Mouse (Mus musculus) bone marrow macrophage, adult 2 months (primary cell): ENCODE results near the gene Guk1.
A peak's percentile ranks its signal among the peaks of the same experiment; 100 is the strongest.

Experiments used
- CTCF ChIP-seq: IDR thresholded peaks from 2 replicates; pipeline ENCODE4 v1.5.1; 2012; ENCODE audit warnings: low read depth, mild to moderate bottlenecking, low read length, moderate library complexity
- POLR2A ChIP-seq: IDR thresholded peaks from 2 replicates; pipeline ENCODE4 v1.6.1; 2012; ENCODE audit warnings: mild to moderate bottlenecking, low read depth, low read length, borderline replicate concordance

DNA sequence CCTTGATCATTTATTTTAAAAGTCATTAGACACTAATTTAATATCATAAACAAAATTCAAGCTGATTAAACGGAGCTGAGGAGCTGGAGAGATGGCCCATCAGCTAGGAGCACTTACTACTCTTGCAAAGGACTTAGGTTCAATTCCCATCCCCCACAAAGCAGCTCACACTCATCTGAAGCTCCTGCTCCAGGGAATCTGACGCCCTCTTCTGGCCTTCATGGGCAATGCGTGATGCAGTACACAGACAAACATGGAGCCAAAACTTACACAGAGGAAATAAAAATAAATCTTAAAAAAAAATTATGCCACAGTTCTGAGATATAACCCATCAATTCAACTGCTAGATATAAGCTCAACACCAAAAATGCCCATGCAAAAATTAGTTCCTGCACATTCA is 40.3 kb downstream of the Guk1 start:
- TF ChIP-seq POLR2A (no peak), CTCF (peak; percentile 21; the same call in 1 of the 2 replicates)
